Mouse (Mus musculus) forebrain, embryonic 13.5 days (tissue): Measurements from ENCODE around the gene Neurod1. TPM values are rescaled to one million over a fixed set of nuclear protein-coding genes. Genes with fewer than 3 reads are reported as not detected.

Experiments used
- polyA plus RNA-seq: library from polyadenylated mRNA; unstranded; fragments of >200 nt; fragmentation: Nextera tagmentation; extraction: Ambion mirVana; gene quantifications from 2 replicates; pipeline ENCODE4 v1.2.1, GENCODE M21; 2015

Gene Neurod1
- polyA plus RNA-seq, 1 experiment from 2014 or later, result 52.5 TPM

Other genes starting within 250 kb of the Neurod1 start
- 2.6 and 3.1 TPM in 2 replicates for gene Itga4, start 201.3 kb downstream of the Neurod1 start, polyA plus RNA-seq
- 1.7 and 2.4 TPM in 2 replicates for gene Cerkl, start within 50 bp of the Neurod1 start, polyA plus RNA-seq
- gene Itprid2, start 178.6 kb upstream of the Neurod1 start, polyA plus RNA-seq, result 3.0 and 3.1 TPM in 2 replicates